Mouse (Mus musculus) heart, postnatal 0 days (tissue): ENCODE data around the gene Rap1gap2.

Source experiments
- CTCF ChIP-seq: IDR thresholded peaks from 2 replicates; pipeline ENCODE4 v1.5.1; 2016; ENCODE audit warnings: antibody characterized with exemption, control low read depth, low read depth
- EP300 ChIP-seq: IDR thresholded peaks from 2 replicates; pipeline ENCODE4 v1.6.1; 2016; ENCODE audit warnings: antibody characterized with exemption, low read depth

DNA sequence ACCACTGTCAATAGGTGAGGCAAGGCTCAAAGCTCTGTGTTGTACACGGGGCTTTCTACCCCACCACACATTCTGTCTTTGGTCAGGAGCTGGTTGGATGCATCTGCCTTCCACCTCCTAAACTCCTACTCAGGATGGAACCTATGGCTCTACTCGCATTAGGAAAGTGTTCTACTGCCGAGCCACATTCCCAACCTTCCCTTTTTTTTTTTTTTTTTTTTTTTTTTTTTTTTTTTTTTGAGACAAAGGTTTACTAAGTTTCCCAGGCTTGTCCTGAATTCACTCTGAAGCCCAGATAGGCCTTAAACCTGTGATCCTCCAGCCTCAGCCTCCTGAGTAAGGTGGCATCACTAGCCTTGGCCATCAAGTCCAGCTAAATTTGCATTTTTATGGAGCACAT is 90.5 kb downstream of the Rap1gap2 start:
- no peak for TF ChIP-seq CTCF
- no peak for TF ChIP-seq EP300
